Mouse (Mus musculus) hindbrain, embryonic 13.5 days (tissue): ENCODE measurements at regions not wholly inside any gene's neighbourhood (a gene's known extent, or its start where the extent isn't known, plus 50 kb on each side); places are given as distances from the start of the nearest gene placed in this dataset.

Experiments
- ATAC-seq: fragments of 200-750 bp; cut with Nextera tagmentation; 2 replicates; pipeline ENCODE4 v1.8.0; 2017; ENCODE audit warnings: moderate TSS enrichment; ENCODE audit not compliant: low FRiP score
- H3K27ac ChIP-seq: fragments of 300-500 bp; sonication (generic); 2 replicates; pipeline ENCODE4 v1.5.1; 2015; ENCODE audit warnings: inconsistent platforms, mild to moderate bottlenecking, moderate library complexity
- H3K27me3 ChIP-seq: fragments of 300-500 bp; sonication (generic); 2 replicates; pipeline ENCODE4 v1.6.1; 2015; ENCODE audit warnings: mild to moderate bottlenecking, inconsistent platforms
- H3K36me3 ChIP-seq: fragments of 300-500 bp; sonication (generic); 2 replicates; pipeline ENCODE4 v1.6.1; 2015; ENCODE audit warnings: mild to moderate bottlenecking, inconsistent platforms
- H3K4me1 ChIP-seq: fragments of 300-500 bp; sonication (generic); replicated peaks from 2 replicates; pipeline ENCODE4 v1.6.1; 2015; ENCODE audit warnings: inconsistent platforms
- H3K4me2 ChIP-seq: fragments of 300-500 bp; sonication (generic); 2 replicates; pipeline ENCODE4 v1.6.1; 2015; ENCODE audit warnings: inconsistent platforms, mild to moderate bottlenecking, moderate library complexity
- H3K4me3 ChIP-seq: fragments of 300-500 bp; sonication (generic); 2 replicates; pipeline ENCODE4 v1.5.1; 2015; ENCODE audit warnings: mild to moderate bottlenecking, inconsistent platforms
- H3K9ac ChIP-seq: fragments of 300-500 bp; sonication (generic); 2 replicates; pipeline ENCODE4 v1.6.1; 2015; ENCODE audit warnings: mild to moderate bottlenecking, inconsistent platforms
- H3K9me3 ChIP-seq: fragments of 300-500 bp; sonication (generic); 2 replicates; pipeline ENCODE4 v1.6.1; 2016; ENCODE audit warnings: inconsistent platforms
- WGBS: fragments of 180-500 bp; shearing (Covaris S2); methylation state at CpG from one replicate; pipeline ENCODE4 v1.1.7; 2015; 5-methylcytosine and 5-hydroxymethylcytosine counted together

DNA sequence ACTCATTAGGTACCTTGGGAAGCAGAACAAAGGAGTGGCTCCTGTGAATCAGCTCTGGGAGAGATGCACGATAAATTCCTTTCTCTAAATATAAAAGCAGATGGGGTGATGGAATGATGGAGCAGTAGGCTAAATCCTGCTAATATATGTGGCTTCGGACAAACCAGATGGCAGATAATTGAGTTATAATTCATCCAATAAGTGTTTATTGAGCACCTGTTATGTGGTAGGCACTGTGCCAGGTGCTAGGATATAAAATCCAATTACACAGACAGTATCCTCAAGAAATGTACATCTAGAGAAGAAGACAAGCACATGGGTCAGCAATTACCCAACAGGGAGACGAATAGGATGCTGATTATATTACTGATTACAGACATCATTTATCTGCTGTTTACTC lies 394.2 kb upstream of the Etaa1 start:
- no peak overlapping the region for H3K9ac ChIP-seq
- H3K27me3 ChIP-seq: no peaks in the 10 kb centered on the region
- 54% methylated on average over 3 of the region's 3 CpGs for WGBS
- no peak for ATAC-seq
- no peaks in the 10 kb centered on the region for H3K36me3 ChIP-seq
- H3K4me3 ChIP-seq: no peak overlapping the region
- H3K4me2 ChIP-seq: no peak overlapping the region
- H3K9me3 ChIP-seq: no peaks in the 10 kb centered on the region
- H3K4me1 ChIP-seq: no peaks in the 10 kb centered on the region
- no peak overlapping the region for H3K27ac ChIP-seq

DNA sequence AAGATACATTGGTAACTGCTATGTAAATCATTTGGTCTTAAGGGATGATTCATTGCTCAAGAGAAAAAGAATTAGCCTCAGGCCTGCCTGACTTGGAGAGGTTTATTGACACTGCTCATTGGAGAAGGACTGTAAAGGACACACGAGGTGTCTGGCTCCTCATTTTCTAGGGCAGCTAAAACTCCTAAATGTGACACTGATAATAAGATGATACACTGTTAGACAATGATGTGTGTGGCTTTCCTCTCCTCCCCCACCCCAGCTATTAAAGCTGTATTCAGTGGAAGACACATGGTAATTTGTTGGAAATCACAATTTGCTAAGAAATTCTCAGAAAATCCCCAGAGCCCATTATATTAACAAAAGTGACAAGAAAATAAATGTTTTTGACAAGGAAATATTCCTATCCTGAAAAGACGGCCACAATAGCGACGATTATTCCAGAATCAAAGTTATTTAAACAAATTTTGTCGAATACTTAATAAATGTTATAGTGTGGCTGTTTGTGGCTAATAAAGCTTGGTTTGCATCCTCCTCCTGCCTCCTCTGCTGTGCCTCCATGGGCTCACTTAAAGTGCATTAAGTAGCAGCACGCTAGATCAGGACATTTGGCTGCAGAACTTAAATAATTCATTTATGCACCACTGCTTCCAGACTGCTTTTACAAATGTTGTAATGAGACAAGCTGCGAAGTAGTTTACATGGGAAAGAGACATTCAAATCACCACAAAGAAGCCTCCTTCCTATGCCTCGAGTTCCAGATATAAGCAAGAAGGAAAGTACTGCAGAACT lies 360.0 kb upstream of the Etaa1 start:
- Histone ChIP-seq H3K4me1 (peaks cover 10% of the 10 kb centered on the region), H3K36me3 (no peaks in the 10 kb centered on the region), H3K4me2 (no peak overlapping the region), H3K27me3 (no peaks in the 10 kb centered on the region), H3K4me3 (no peak overlapping the region), H3K27ac (peak overlapping the region; percentile 30; the same call in 1 of the 2 replicates), H3K9me3 (no peaks in the 10 kb centered on the region), H3K9ac (no peak overlapping the region)
- WGBS: 54% methylated on average over 8 of the region's 8 CpGs
- ATAC-seq: no peak

DNA sequence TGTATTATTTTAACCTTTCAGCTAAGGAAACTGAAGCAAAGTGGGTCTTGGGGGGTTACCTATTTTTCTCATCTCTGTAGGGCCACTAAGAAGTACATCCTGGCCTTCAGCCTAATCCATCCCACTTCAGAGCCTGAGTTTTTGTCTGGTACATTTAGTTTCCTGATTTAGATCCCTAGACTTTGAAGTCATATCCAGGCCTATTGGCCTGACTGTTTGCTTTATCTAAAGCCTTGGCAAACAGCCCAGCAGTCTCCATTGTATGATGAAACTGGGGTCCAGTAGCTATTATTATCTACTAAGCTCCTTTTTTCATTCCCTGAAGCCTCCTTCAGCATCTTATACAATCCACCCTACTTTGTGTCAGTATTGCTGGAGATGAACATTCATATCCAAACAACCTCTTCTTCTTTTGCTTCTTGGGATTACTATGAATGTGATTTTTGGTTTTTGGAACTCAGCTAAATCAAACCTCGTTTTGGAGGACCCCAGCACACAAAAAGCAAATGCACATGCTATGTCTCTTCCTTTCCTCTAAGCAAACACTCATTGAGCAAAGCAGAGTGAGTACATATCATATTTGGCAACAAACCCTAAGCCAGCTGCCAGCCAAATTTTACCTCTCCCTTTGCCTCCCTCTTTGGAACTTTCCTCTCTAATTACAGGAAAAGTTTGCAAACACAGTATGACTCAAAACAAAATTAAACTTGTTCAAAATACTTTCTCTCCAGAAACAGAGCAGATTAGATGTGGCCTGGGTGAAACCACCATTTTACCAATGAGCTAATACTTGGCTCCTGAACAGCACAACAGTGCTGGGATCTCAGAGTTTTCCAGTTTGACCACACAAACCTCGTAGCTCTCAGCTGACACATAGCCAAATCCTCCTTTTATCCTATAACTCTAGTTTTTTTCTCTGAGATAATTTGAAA lies 342.8 kb upstream of the Etaa1 start:
- H3K9me3 ChIP-seq: no peaks in the 10 kb centered on the region
- H3K4me1 ChIP-seq: no peaks in the 10 kb centered on the region
- no peak overlapping the region for H3K4me2 ChIP-seq
- H3K4me3 ChIP-seq: no peak overlapping the region
- H3K36me3 ChIP-seq: no peaks in the 10 kb centered on the region
- no peak overlapping the region for H3K9ac ChIP-seq
- no peaks in the 10 kb centered on the region for H3K27me3 ChIP-seq
- ATAC-seq: no peak
- H3K27ac ChIP-seq: peak overlapping the region; percentile 44; the same call in 1 of the 2 replicates
- 69% methylated on average over 2 of the region's 2 CpGs for WGBS

DNA sequence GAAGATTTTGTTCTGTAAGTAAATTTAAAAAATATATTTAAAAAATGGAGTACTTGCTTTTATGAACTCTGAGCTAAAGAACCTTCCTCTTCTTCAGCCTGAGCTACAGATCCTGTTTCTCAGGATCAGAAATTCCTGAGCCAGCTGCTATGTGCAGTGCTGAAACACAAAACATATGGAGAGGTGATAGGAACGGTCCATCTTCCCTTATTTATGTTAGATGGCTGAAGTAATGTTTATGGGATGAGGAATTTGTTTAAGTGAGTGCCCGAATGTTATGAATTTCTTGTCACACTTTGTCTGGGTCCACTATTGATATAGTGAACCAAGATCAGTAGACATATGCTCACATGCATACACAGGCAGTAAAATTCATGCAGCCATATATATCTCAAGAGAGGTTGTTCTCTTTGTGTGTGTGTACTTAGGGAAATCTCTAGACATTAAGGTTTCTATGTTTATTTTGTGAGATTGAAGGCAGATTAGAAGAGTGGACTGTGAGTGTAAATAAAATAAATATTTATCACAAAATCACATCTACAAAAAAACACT lies 325.0 kb upstream of the Etaa1 start:
- H3K4me2 ChIP-seq: no peak overlapping the region
- H3K9ac ChIP-seq: no peak overlapping the region
- no peak overlapping the region for H3K27ac ChIP-seq
- no peaks in the 10 kb centered on the region for H3K9me3 ChIP-seq
- ATAC-seq: no peak
- H3K4me1 ChIP-seq: no peaks in the 10 kb centered on the region
- no peaks in the 10 kb centered on the region for H3K27me3 ChIP-seq
- WGBS: 79% methylated on average over 2 of the region's 2 CpGs
- no peaks in the 10 kb centered on the region for H3K36me3 ChIP-seq
- no peak overlapping the region for H3K4me3 ChIP-seq

DNA sequence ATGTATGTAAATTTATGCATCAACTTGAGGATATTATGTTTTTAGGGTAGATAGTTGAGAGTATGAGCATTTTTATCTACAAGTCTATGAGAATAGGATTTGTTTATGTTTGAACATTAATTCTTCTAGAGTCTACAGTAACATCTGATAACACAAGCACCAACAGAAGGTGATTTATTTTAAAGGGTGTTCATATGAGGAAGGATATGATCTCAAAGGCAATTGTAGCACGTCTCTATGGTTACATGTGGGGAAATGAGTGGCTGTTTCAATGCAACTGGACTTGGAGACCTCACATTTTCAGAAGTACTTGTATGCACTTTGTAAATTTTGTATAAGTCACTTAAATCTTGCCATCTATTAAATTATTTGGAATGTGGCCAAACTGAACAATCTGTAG lies 318.7 kb upstream of the Etaa1 start:
- Histone ChIP-seq H3K4me2 (no peak overlapping the region), H3K27ac (no peak overlapping the region), H3K4me3 (no peak overlapping the region), H3K9ac (no peak overlapping the region), H3K4me1 (no peaks in the 10 kb centered on the region), H3K9me3 (no peaks in the 10 kb centered on the region), H3K36me3 (no peaks in the 10 kb centered on the region), H3K27me3 (no peaks in the 10 kb centered on the region)
- 80% methylated on average over 1 of the region's 1 CpGs for WGBS
- ATAC-seq: no peak

DNA sequence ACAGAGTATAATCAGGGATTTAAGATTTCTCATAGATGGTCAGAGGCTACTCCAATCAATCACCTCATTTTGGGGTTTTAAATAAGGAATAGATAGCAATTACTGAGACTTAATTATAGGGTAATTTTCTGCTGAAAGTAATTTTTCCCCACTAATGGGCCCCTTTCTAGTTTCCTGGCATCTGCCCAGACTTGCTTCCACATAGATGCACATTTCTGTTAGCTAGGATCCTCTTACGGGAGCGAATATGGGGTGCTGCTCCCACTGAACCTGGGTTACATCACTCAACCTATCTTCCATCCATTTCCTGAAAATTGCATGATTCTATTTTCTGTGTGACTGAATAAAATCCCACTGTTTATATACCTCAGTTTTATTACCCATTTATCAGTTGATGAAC lies 312.5 kb upstream of the Etaa1 start:
- H3K9ac ChIP-seq: no peak overlapping the region
- no peaks in the 10 kb centered on the region for H3K36me3 ChIP-seq
- H3K4me1 ChIP-seq: 0 out of 2 replicates have a peak, but pooled peaks cover 4% of the 10 kb centered on the region
- H3K9me3 ChIP-seq: no peaks in the 10 kb centered on the region
- H3K4me3 ChIP-seq: no peak overlapping the region
- H3K27ac ChIP-seq: no peak overlapping the region
- no peaks in the 10 kb centered on the region for H3K27me3 ChIP-seq
- no peak overlapping the region for H3K4me2 ChIP-seq
- no peak for ATAC-seq
- 81% methylated on average over 2 of the region's 2 CpGs for WGBS

DNA sequence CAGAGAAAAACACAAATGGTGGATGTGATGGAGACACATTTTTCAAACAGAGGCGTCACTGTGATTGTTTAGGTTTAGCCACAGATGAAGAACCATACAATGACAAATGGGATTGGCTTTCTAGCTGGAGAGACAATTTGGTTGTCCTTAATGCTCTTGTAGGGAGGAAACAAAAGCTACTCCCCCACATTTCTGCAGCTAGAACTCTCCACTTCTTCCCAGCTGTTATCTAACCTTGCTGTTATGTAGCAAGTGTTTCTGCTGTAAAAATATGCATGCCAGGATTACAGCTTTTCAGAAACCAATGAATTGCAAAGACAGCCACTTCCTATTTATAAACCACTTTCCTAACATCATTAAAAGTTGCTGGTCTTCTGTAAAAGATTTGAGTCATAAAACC lies 309.2 kb upstream of the Etaa1 start:
- H3K9ac ChIP-seq: no peak overlapping the region
- H3K4me1 ChIP-seq: 0 out of 2 replicates have a peak, but pooled peaks cover 4% of the 10 kb centered on the region
- no peaks in the 10 kb centered on the region for H3K9me3 ChIP-seq
- ATAC-seq: no peak
- WGBS: 45% methylated on average over 1 of the region's 1 CpGs
- H3K27ac ChIP-seq: no peak overlapping the region
- no peaks in the 10 kb centered on the region for H3K27me3 ChIP-seq
- H3K4me3 ChIP-seq: no peak overlapping the region
- no peaks in the 10 kb centered on the region for H3K36me3 ChIP-seq
- no peak overlapping the region for H3K4me2 ChIP-seq

DNA sequence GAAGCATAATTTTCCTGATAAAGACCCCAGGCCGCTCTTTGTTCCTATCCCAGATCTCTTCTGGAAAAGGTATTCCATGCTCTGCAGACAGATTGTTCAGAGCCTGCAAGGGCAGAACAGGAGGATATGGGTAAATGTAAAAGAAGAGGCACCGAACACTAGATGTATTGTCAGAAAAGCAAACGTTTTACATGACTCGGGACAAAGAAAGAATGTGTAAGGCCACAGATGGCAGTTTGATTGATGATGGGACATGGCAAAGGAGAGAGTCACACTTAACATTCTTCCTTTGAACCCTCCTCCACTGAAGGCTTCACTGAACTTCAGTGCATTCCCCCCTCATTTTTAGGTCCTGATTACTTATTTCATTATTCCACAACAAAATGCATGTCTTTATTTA lies 295.6 kb upstream of the Etaa1 start:
- H3K9me3 ChIP-seq: no peaks in the 10 kb centered on the region
- H3K4me1 ChIP-seq: 0 out of 2 replicates have a peak, but pooled peaks cover 5% of the 10 kb centered on the region
- H3K4me3 ChIP-seq: no peak overlapping the region
- H3K4me2 ChIP-seq: no peak overlapping the region
- WGBS: 24% methylated on average over 4 of the region's 4 CpGs
- H3K27me3 ChIP-seq: no peaks in the 10 kb centered on the region
- H3K9ac ChIP-seq: no peak overlapping the region
- ATAC-seq: no peak
- no peaks in the 10 kb centered on the region for H3K36me3 ChIP-seq
- H3K27ac ChIP-seq: 0 out of 2 replicates have a peak overlapping the region, but pooled peaks have one; percentile 40

DNA sequence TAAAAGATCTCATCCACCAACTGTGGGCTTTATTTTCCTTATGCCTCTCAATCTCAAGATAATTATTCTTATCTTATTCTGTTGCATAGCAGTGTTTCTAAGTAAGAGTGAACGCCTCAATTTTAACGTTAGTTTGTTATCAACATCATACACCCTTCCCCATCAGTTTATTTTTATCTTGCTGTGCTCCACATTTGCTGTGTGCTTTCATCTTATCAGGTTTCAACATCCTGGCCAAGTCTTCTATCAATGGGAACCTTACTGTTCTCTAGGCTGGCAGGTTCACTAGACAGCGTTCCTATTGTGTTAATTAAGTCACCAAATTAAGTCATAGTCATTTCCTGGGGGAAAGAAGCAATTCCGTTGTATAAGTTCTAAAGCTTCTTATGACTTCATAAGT lies 263.1 kb upstream of the Etaa1 start:
- 78% methylated on average over 4 of the region's 4 CpGs for WGBS
- no peaks in the 10 kb centered on the region for H3K36me3 ChIP-seq
- no peak for ATAC-seq

DNA sequence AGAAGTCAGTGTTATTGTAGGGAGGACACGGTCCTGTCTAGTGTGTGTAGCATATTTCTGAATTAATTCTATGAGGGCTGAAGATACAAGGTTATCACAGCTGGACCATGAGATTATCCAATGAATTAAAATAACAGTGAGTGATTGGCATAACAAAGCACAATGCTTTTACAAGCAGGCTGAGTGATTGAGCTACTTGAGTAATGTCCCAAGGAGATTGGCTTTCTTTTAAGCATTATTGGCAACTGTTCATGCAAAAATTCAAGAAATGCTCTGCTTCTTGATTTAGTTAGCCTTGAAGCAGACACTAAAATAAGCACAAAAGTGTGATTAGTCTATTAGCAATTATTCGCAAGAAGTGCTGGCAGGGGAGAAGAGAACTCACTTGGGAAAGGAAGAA lies 219.4 kb upstream of the Etaa1 start:
- WGBS: 63% methylated on average over 2 of the region's 2 CpGs
- Histone ChIP-seq H3K9ac (no peak overlapping the region), H3K27ac (no peak overlapping the region), H3K36me3 (no peaks in the 10 kb centered on the region), H3K4me1 (no peaks in the 10 kb centered on the region), H3K9me3 (no peaks in the 10 kb centered on the region), H3K27me3 (no peaks in the 10 kb centered on the region), H3K4me3 (no peak overlapping the region), H3K4me2 (no peak overlapping the region)
- no peak for ATAC-seq

More for the DNA sequence above, 263.1 kb upstream of the Etaa1 start:
- no peaks in the 10 kb centered on the region for H3K4me1 ChIP-seq
- H3K27ac ChIP-seq: no peak overlapping the region
- H3K4me2 ChIP-seq: no peak overlapping the region
- no peaks in the 10 kb centered on the region for H3K9me3 ChIP-seq
- no peak overlapping the region for H3K4me3 ChIP-seq
- H3K27me3 ChIP-seq: no peaks in the 10 kb centered on the region
- H3K9ac ChIP-seq: no peak overlapping the region

DNA sequence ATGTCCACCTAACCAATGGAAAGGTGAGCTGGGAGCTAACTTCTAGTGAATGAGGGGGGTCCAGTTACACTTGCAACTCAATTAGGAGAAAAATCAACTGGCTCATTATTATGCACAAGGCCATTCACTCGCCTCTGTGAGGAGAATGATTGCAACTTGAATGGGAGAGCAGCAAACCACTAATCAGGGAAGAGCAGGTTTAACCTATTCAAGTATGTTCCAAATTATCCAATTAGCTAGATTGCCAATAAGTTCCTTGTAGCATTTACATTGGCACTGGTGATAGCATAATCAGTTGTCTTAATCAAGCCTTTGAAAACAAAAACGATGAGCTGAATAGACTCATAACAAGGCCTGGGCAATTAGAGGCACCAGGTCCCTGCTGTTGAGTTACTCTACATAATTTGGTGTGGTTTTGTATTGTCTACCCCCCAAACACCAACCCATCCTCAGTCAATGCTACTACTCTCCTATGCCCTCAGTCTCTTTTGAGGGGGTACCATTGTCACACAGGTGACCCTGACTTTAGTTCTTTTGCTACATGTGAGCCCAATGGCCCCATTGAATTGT lies 217.6 kb upstream of the Etaa1 start:
- Histone ChIP-seq H3K4me1 (no peaks in the 10 kb centered on the region), H3K4me2 (no peak overlapping the region), H3K9ac (no peak overlapping the region), H3K27me3 (no peaks in the 10 kb centered on the region), H3K36me3 (no peaks in the 10 kb centered on the region), H3K4me3 (no peak overlapping the region), H3K27ac (no peak overlapping the region), H3K9me3 (no peaks in the 10 kb centered on the region)
- WGBS: 51% methylated on average over 2 of the region's 2 CpGs
- ATAC-seq: no peak
